Mouse (Mus musculus): ENCODE data around the gene Ap3m1.

DNA sequence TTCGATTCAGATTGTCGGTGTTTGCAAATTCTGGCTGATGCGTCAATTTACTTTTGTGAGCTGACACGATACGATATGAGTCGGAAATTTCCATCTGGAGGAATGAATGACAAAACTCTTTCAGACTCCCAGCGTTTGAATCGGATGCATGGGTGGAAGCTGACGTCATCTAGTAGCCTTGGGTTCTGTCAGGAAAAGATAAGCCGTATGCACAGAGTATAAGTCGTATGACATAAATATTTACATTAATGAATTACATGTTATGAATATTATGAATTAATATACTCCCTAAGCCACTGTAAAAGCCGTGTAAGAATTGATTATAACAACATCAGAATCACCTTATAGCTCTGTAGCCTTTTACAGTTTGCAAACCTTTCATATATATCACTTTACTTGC lies 13.2 kb downstream of the Ap3m1 start:
- TF ChIP-seq E2F4 (IDR thresholded peaks at IDR 0.05; ENCODE audit: insufficient read depth) (no peak), POLR2A (IDR thresholded peaks at IDR 0.05; ENCODE audit: insufficient read length, low read depth) (no peak), MYOD1 (IDR thresholded peaks at IDR 0.05; ENCODE audit: control insufficient read depth in 1 of 3, insufficient read length in 2 of 3, low read depth in 2 of 3) (no peak), MAX (IDR thresholded peaks at IDR 0.05; ENCODE audit: low read depth) (no peak), USF1 (IDR thresholded peaks at IDR 0.05; ENCODE audit: low read depth) (no peak), TCF12 (IDR thresholded peaks at IDR 0.05; ENCODE audit: insufficient read depth, poor library complexity, severe bottlenecking) (no peak), SRF (IDR thresholded peaks at IDR 0.05; ENCODE audit: control insufficient read depth, insufficient read length, low read depth) (no peak)

Measured in myocyte (in vitro differentiated cells).